Comparison of ENCODE assay signal across 18 mouse cellular contexts in genomic region chr17:85943551-85943981, GRCm38 (mm10).
DNase-seq lines count a peak whose midpoint lies in the region; ATAC-seq and TF ChIP-seq lines count a peak whose summit lies in the region.
"Had no signal": no experiment of that assay in that cellular context is flagged by ENCODE, and none has a peak within 500 bp of the region (broad histone marks: within the 10 kb centered on the region; RNA-seq: fewer than 3 reads in every experiment).

No protein-coding gene starts in this region.

- no peaks in the 10 kb centered on the region for H3K9me3 ChIP-seq in forebrain, embryonic 14.5 days (replicated peaks; ENCODE audit: control insufficient read depth, low read length)
- no peaks in the 10 kb centered on the region for H3K9me3 ChIP-seq in forebrain, embryonic 16.5 days (ENCODE audit: control insufficient read depth, low read length)
- H3K9me3 ChIP-seq in midbrain, postnatal 0 days (ENCODE audit: low read length), result no peaks in the 10 kb centered on the region
- H3K9me3 ChIP-seq: forebrain, embryonic 12.5 days; stomach, embryonic 15.5 days had no signal

- H3K27me3 ChIP-seq in forebrain, embryonic 14.5 days (replicated peaks; ENCODE audit: control insufficient read depth, insufficient read depth, low read length), result no peaks in the 10 kb centered on the region
- no peaks in the 10 kb centered on the region for H3K27me3 ChIP-seq in forebrain, embryonic 16.5 days (replicated peaks; ENCODE audit: control insufficient read depth, insufficient read depth, low read length)
- no peaks in the 10 kb centered on the region for H3K27me3 ChIP-seq in midbrain, postnatal 0 days (ENCODE audit: insufficient read depth, low read length)
- H3K27me3 ChIP-seq: forebrain, embryonic 12.5 days; stomach, embryonic 15.5 days had no signal

- H3K36me3 ChIP-seq in forebrain, embryonic 14.5 days (ENCODE audit: control insufficient read depth, insufficient read depth, low read length), result no peaks in the 10 kb centered on the region
- no peaks in the 10 kb centered on the region for H3K36me3 ChIP-seq in forebrain, embryonic 16.5 days (ENCODE audit: control insufficient read depth, insufficient read depth)
- no peaks in the 10 kb centered on the region for H3K36me3 ChIP-seq in midbrain, postnatal 0 days (ENCODE audit: insufficient read depth, low read length)
- H3K36me3 ChIP-seq: forebrain, embryonic 12.5 days; stomach, embryonic 15.5 days had no signal

- no peak overlapping the region for H3K4me2 ChIP-seq in forebrain, embryonic 14.5 days (ENCODE audit: low read length)
- no peak overlapping the region for H3K4me2 ChIP-seq in forebrain, embryonic 16.5 days (ENCODE audit: low read length)
- no peak overlapping the region for H3K4me2 ChIP-seq in midbrain, postnatal 0 days (ENCODE audit: low read depth, low read length, poor library complexity, severe bottlenecking)
- H3K4me2 ChIP-seq: forebrain, embryonic 12.5 days; stomach, embryonic 15.5 days had no signal

- WGBS in forebrain, embryonic 14.5 days, result 44% methylated on average over 14 of the region's 14 CpGs
- 34% methylated on average over 14 of the region's 14 CpGs for WGBS in forebrain, embryonic 16.5 days
- 21% methylated on average over 14 of the region's 14 CpGs for WGBS in midbrain, postnatal 0 days

- no peak overlapping the region for H3K27ac ChIP-seq in forebrain, embryonic 14.5 days (ENCODE audit: low read depth, low read length)
- H3K27ac ChIP-seq in forebrain, embryonic 16.5 days (ENCODE audit: low read length), result no peak overlapping the region
- H3K27ac ChIP-seq in midbrain, postnatal 0 days (ENCODE audit: low read depth, low read length), result no peak overlapping the region
- H3K27ac ChIP-seq: forebrain, embryonic 12.5 days; gastrocnemius, adult 2 months; heart, adult 2 months; liver, embryonic 14.5 days; stomach, embryonic 15.5 days had no signal

- H3K4me1 ChIP-seq in forebrain, embryonic 14.5 days (ENCODE audit: control insufficient read depth, insufficient read depth, low read length), result peaks cover 2% of the 10 kb centered on the region; the same call in 1 of the 2 replicates
- H3K4me1 ChIP-seq in forebrain, embryonic 16.5 days (replicated peaks; ENCODE audit: control insufficient read depth, insufficient read depth, low read length), result peaks cover 6% of the 10 kb centered on the region
- peaks cover 6% of the 10 kb centered on the region; the same call in 1 of the 2 replicates for H3K4me1 ChIP-seq in midbrain, postnatal 0 days (ENCODE audit: insufficient read depth, low read length)
- H3K4me1 ChIP-seq: stomach, embryonic 15.5 days had no signal

- no peak overlapping the region for H3K4me3 ChIP-seq in forebrain, embryonic 14.5 days (ENCODE audit: low read depth, low read length)
- no peak overlapping the region for H3K4me3 ChIP-seq in forebrain, embryonic 16.5 days (replicated peaks; ENCODE audit: low read length)
- H3K4me3 ChIP-seq in midbrain, postnatal 0 days (ENCODE audit: low read depth, low read length), result no peak overlapping the region
- H3K4me3 ChIP-seq: forebrain, embryonic 12.5 days; gastrocnemius, adult 2 months; heart, adult 2 months; stomach, embryonic 15.5 days had no signal

- peak; percentile 10 for DNase-seq in forebrain, embryonic 14.5 days (ENCODE audit: low spot score)
- DNase-seq in testis, postnatal 10 days (ENCODE audit: low spot score), result peak; percentile 33
- no peak for DNase-seq in testis, postnatal 14 days (ENCODE audit: low spot score)
- DNase-seq in midbrain, postnatal 0 days (ENCODE audit: low spot score), result peak; percentile 26
- no peak for DNase-seq in spleen, postnatal 36 days (ENCODE audit: low spot score in 2 of 2)
- no peak for DNase-seq in gastrocnemius, postnatal 10 days
- no peak for DNase-seq in adrenal gland, postnatal 14 days
- DNase-seq: gastrocnemius, adult 2 months; heart, postnatal 10 days; left cerebral cortex, postnatal 4 days; lung, postnatal 14 days; thymus, postnatal 36 days had no signal

- ATAC-seq in forebrain, embryonic 14.5 days, result 0 out of 2 replicates have a peak, but pooled peaks have one; percentile 46
- no peak for ATAC-seq in forebrain, embryonic 16.5 days
- ATAC-seq in midbrain, postnatal 0 days (ENCODE audit: low FRiP score), result 0 out of 2 replicates have a peak, but pooled peaks have one; percentile 41
- ATAC-seq: Patski had no signal

- no peak overlapping the region for H3K9ac ChIP-seq in forebrain, embryonic 14.5 days (ENCODE audit: low read length)
- no peak overlapping the region for H3K9ac ChIP-seq in forebrain, embryonic 16.5 days (replicated peaks; ENCODE audit: low read depth, low read length)
- H3K9ac ChIP-seq in midbrain, postnatal 0 days (replicated peaks; ENCODE audit: low read length, poor library complexity, severe bottlenecking), result no peak overlapping the region
- H3K9ac ChIP-seq: forebrain, embryonic 12.5 days; liver, embryonic 14.5 days; stomach, embryonic 15.5 days had no signal

- peak; percentile 44 for TF ChIP-seq CTCF in midbrain, postnatal 0 days (IDR thresholded peaks at IDR 0.05)

Comparison
In these comparisons a context has a peak if more than half of its experiments do, and no peak if none do; other contexts are left out.
1. DNase-seq: peak in forebrain, embryonic 14.5 days (single experiment), testis, postnatal 10 days (single experiment) and midbrain, postnatal 0 days (single experiment); none in testis, postnatal 14 days (single experiment), spleen, postnatal 36 days (0 of 2), gastrocnemius, postnatal 10 days (single experiment) and adrenal gland, postnatal 14 days (single experiment).